Mouse (Mus musculus) ES-Bruce4 (cell line): ENCODE measurements around the gene 1810055G02Rik.

Experiments
- CTCF ChIP-seq: IDR thresholded peaks from one replicate; pipeline ENCODE4 v1.8.1; 2011; ENCODE audit warnings: low read depth, low read length
- POLR2A ChIP-seq: IDR thresholded peaks from one replicate; pipeline ENCODE4 v1.8.1; 2011; ENCODE audit warnings: low read length; ENCODE audit not compliant: insufficient read depth

GRCm38 (mm10) chr19:3718481-3719361 is 10.6 kb downstream of the 1810055G02Rik start:
- TF ChIP-seq CTCF (peak; percentile 61), POLR2A (no peak)
